Mouse (Mus musculus) mouse trophoblast stem cell (cell line): ENCODE data around the gene Hcrt.
"Not testable (repeated sequence)": the region's sequence is repeated elsewhere in the genome, so short reads cannot be mapped to it uniquely, and the experiment has no call there.

Experiments used
- in situ Hi-C, 2 experiments: fragments of 300-500 bp; cut with MseI, MboI; formaldehyde crosslinking; loops; 2 replicates in 1 of 2; 3 replicates in 1 of 2; pipeline ENCODE4 v1.15.1; 2025

Hcrt gene

DNA sequence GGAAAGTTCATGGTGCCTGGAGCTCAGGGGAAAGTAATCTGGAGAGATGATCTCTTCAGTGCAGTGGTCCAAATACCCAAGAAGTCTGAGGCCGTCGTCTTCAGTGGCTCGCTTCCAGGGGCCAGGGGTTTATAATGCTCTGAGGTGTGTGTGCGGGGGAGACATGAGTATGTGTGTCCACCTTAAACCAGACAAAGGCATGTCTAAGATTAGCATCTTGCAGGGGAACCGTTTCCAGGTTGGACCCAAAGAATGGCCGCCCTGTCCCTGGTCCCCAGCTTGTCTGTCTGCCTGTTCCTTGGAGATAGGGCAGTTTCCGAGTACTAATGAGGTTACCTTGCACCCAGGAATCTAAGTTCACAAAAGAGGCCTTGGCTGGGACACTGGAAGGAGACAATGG lies at the start of gene Hcrt:
Gene Hcrt, minus strand, starts transcription at position 101 of the 400 bp plus-strand sequence.
- in situ Hi-C loops = no loop called here

GRCm38 (mm10) chr11:100811132-100811531 lies 48.4 kb upstream of the Hcrt start:
- in situ Hi-C loops = no loop called here

- in situ Hi-C loops = no loop called here
Observed at GRCm38 (mm10) chr11:100810516-100810915, 47.8 kb upstream of the Hcrt start.

GRCm38 (mm10) chr11:100806380-100807305 lies 43.9 kb upstream of the Hcrt start:
- in situ Hi-C loops = no loop called here

DNA sequence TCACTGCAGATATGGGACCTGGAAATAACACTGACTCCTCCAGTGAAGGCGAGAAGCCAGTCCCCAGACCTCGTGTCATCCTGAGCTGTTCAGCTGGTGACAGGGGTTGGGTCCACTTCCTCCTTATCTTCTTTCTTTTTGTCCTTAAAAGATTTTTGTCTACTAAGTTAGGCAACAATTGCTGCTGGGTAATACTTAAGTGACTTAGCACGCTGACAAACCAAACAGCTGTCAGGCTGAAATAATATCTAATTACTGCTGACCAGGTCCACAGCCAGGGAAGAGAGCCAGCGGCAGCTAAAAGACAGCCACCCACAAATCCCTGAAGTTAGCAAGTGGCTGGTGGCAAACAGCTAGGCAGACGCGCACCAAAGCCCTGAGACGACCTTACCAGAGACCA lies 42.8 kb upstream of the Hcrt start:
- in situ Hi-C loops = no loop called here

DNA sequence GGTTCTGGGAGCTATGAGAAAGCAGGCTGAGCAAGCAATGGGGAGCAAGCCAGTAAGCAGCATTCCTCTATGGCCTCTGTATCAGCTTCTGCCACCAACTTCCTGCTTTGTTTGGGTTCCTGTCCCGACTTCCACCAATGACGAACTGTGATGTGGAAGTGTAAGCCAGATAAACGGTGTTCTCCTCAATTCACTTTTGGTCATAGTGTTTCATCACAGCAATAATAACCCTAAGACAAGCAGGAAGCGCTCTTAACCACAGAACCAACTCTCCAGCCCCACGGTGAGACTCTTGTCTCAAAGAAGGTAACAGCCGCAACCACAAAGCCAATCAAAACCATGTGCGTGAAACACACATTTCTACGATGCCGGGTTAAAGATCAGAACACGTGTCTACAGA lies 41.7 kb upstream of the Hcrt start:
- in situ Hi-C loops = no loop called here

GRCm38 (mm10) chr11:100799426-100799825 lies 36.7 kb upstream of the Hcrt start:
- in situ Hi-C loops = no loop called here

DNA sequence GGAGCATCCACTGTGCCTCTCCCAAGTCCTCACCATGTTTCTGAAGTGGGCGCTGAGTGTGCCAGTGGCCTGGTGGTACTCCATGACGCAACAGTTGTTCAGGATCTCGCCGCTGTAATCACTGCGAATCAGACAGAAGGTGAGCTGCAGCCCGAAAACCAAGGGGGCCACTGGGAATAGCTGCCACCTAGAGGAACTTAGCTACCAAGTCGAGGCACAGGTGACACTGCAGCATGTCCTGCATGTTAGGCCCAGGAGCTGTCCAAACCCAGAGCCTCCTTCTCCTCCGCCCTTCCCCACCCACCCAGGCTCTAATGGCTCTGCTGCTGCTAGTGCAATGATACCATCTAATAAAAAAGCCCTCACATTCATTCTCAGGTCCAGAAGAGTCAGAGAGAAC lies 33.9 kb upstream of the Hcrt start:
- in situ Hi-C loops = no loop called here

DNA sequence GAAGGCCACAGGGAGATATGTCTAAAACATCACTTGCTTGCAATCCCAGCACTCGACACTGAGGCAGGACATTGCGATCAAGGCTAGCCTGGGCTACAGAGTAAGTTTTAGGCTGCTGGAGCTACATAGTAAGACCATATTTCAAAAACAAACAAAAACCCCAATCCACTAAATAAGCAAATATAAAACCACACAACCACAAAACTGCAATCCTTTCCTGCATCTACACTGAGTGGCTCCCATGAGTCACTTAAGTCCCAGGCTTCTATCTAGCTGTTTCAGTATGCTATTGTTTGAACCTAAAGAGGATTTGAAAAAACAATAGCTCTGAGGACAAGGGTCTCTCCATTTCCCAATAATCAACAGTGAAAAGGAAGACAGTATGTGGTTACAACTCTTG lies 32.7 kb upstream of the Hcrt start:
- in situ Hi-C loops = no loop called here

DNA sequence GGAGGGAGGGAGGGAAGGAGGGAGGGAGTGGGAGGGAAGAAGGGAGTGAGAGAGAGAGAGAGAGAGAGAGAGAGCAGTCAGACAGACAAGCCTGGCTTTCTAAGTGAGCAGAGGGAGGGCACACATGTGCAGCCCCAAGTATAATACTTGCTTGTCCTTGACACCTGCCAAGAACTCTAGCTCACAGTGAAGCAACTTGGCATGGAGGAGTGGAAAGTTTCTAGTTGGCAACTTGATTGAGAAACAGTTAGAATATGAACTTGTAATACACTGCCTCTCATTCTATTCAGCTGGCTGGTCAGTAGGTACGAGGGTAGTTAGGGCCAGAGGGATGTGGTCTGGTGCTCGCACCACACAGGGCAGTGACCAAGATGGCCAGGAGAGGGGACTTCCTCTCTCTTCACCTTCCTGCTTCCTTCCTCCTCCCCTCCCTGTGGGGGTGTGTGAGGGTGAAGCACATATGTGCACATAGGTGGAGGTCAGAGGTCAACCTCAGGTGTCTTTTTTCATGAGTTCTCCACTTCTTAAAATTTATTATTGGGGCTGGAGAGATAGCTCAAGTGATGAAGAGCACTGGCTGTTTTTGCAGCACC lies 28.8 kb upstream of the Hcrt start:
- in situ Hi-C loops = no loop called here

- in situ Hi-C loops = not testable (repeated sequence)
Observed at GRCm38 (mm10) chr11:100790644-100791043, 27.9 kb upstream of the Hcrt start.

GRCm38 (mm10) chr11:100789702-100790101 lies 27.0 kb upstream of the Hcrt start:
- in situ Hi-C loops = no loop called here

- in situ Hi-C loops = no loop called here
Observed at GRCm38 (mm10) chr11:100785774-100786173, 23.0 kb upstream of the Hcrt start.

DNA sequence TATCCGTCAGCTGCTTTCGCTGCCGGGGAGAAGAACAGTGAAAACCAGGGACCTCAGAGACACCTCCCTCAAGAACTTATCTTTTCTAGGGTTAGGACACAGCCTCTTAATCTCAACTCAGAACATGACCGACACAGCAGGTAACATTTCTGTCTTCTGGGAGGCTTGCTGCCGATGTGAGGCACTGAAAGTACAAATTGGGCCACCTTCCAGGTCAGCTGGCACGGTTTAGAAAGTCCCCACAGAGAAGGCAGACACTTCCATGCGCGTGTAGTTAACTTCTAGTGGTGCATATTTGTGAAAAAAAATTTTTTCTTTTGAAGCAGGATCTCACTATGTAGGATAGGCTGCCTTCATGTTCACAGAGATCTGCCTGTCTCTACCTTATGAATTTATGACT lies 21.6 kb upstream of the Hcrt start:
- in situ Hi-C loops = no loop called here

DNA sequence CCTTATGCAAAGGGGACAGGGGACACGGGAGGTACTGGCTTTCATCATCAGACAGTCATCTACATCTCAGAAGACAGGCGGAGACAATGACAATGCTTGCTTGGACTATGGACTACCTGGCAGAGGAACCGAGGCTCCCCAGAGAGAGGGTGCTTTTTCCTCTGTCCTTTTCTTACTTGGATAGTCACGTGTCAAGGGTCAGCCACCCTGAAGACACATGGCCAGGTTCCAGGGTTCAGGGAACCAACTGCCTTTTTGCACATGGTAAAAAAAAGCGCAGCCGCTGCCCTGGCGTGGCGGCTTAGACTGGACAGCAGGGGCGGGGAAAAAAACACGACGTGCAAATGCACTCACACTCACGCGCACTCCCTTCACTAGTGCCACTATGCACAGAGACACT lies 19.8 kb upstream of the Hcrt start:
- in situ Hi-C loops = no loop called here

DNA sequence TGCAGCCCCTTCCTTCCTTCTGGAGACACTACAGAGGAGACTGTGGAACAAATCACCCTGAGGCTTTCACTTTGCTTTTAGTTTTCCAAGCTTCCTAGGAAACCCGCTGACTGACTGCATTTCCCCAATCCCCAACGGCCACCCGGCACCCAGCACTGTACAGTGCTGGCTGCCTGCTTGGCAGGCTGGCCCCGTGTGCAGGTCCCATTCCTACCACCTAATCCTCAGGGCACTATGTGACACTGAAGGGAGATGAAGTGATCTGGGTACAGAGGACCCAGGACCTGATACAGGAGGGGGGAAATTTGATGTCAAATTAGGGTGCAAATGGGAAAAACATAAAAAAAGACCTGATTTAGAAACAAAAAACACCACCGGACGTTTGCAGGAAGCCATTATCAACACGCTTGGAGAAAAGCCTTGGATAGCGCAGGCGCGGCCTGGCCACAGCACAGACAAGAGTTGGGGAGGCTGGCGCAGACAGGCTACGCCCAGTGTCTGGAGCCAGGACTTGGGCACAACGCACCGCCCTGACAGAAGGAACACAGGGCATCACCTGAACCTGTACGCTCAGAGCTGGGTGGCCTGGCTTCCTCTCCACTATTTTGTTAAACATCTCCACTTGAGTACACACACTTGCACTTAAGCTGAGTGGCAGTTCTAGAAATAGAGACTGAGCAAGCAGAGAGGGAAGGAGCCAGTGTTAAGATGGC lies 19.2 kb upstream of the Hcrt start:
- in situ Hi-C loops = no loop called here

GRCm38 (mm10) chr11:100780247-100780646 lies 17.5 kb upstream of the Hcrt start:
- in situ Hi-C loops = no loop called here

DNA sequence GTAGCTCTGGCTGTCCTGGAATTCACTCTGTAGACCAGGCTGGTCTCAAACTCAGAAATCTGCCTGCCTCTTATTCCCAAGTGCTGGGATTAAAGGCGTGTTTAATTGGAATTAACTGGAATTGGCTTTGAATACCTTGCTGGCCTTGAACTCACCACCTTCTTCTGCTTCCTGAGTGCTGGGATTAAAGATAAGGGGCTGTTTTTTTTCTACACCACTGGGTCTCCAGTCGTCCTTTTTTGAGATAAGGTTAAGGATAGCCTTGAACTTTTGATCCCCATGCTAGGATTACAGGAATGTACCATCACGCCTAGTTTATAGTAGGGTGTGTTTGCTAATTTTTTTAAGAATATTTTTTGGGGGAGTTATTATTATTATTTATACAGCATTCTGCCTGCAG lies 15.3 kb upstream of the Hcrt start:
- in situ Hi-C loops = no loop called here

GRCm38 (mm10) chr11:100775921-100776320 lies 13.2 kb upstream of the Hcrt start:
- in situ Hi-C loops = no loop called here

DNA sequence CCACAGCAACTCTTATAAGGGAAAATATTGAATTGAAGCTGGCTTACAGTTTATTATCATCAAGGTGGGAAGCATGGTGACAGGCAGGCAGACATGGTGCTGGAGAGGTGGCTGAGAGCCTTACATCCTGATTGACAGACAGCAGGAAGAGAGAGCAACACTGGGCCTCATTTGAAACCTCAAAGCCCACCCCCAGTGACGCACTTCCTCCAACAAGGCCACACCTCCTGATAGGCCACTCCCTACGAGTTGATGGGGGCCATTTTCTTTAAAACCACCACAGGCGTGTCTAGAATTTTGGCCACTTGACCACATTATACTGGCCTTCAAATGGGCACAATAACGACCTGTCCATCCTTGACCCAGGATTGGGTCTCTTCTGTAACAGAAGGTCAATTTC lies 11.5 kb upstream of the Hcrt start:
- in situ Hi-C loops = no loop called here

DNA sequence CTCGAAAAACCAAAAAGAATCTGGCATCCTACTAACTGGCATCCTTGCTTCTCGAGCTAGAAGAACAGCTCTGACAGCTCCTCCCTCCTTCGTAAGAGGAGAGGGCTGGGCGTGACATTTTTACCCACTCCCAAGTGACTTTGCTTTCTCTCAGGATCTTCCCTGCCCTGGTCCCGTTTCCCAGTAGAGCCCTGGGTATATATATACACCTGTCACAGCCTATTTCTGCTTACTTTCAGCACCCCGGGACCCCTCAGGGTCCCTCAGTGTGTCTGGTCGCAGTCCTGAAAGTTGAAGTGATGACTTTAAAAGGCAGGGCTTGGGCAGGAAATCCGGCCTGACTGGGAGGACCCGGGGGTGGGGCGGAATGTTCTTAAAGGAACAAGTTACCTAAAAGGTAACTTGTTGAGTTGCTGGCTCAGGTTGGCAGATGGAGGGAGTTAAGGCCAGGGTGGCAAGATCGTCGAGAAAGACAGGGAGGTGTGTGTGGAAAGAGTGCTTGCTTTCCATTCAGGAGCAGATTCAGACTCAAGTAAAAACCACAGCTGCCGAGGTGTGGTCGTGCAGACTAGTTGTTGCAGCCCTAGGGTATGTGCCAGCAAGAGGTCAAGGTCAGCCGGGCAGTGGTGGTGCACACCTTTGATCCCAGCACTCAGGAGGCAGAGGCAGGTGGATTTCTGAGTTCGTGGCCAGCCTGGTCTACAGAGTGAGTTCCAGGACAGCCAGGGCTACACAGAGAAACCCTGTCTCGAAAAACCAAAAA lies 8.1 kb upstream of the Hcrt start, which contains the start of gene Ghdc:
Gene Ghdc, minus strand, starts transcription at position 312 of the 763 bp plus-strand sequence.
- in situ Hi-C loops = no loop called here

DNA sequence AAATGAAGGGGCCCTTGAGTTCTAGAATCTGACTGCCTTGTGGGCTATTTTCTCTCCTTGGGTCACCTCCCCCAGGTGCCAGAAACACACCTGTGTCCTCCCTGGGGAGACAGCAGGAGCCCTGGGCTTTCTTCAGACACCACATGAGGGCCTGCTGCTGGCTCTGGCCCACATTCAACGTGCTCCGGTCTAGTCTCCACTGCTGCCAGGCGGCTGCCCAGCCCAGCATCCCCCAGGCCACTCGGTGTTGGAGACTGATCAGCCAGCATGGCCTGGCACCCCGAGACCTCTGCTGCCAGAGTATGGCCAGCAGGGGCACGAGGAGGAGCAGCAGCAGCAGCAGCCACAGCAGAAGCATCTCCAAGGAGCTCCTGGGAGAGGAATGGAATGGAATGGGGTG lies 7.2 kb upstream of the Hcrt start:
- in situ Hi-C loops = no loop called here
